Mouse (Mus musculus) CH12.LX (cell line): ENCODE results near the gene Dusp22. TPM values are rescaled to one million over a fixed set of nuclear protein-coding genes. Genes with fewer than 3 reads are reported as not detected.

Experiments used
- DNase-seq: peaks from one replicate; pipeline ENCODE4 v3.0.0-alpha.2; 2013; ENCODE audit errors: extremely low read depth
- H3K27ac ChIP-seq: 2 replicates; pipeline ENCODE4 v1.5.1; 2012; ENCODE audit warnings: low read depth, mild to moderate bottlenecking, control low read depth, moderate library complexity; ENCODE audit not compliant: insufficient read depth
- H3K27me3 ChIP-seq: replicated peaks from 2 replicates; pipeline ENCODE3; 2012; ENCODE audit warnings: inconsistent platforms
- H3K36me3 ChIP-seq, 2 experiments: replicated peaks in 1 of 2; 2 replicates each; pipeline versions ENCODE3 to v1.6.1; 2012; ENCODE audit warnings: inconsistent platforms in 1 of 2, low read length in 1 of 2, mild to moderate bottlenecking in 1 of 2, mixed read lengths in 1 of 2, moderate library complexity in 1 of 2; ENCODE audit not compliant: control insufficient read depth in 1 of 2, insufficient read depth in 1 of 2
- H3K4me1 ChIP-seq, 2 experiments: 2 replicates each; pipeline ENCODE4 v1.6.1; 2012; ENCODE audit warnings: inconsistent platforms in 1 of 2, moderate library complexity in 1 of 2; ENCODE audit not compliant: insufficient read depth in 2 of 2, control insufficient read depth in 1 of 2
- H3K4me2 ChIP-seq: 2 replicates; pipeline ENCODE4 v1.6.1; 2012; ENCODE audit warnings: low read depth, mild to moderate bottlenecking, control low read depth; ENCODE audit not compliant: poor library complexity, insufficient read depth, severe bottlenecking
- H3K4me3 ChIP-seq, 3 experiments: fragments of 150-350 bp in 1 of 3; sonication (generic) in 1 of 3; replicated peaks in 1 of 3; 2 replicates each; pipeline versions ENCODE3 to v1.5.1; 2011 to 2012; ENCODE audit warnings: low read depth in 2 of 3, low read length in 2 of 3, mild to moderate bottlenecking in 2 of 3, moderate library complexity in 2 of 3, control low read depth in 1 of 3, improper control_type of control experiment in 1 of 3, inconsistent platforms in 1 of 3, mixed read lengths in 1 of 3; ENCODE audit not compliant: poor library complexity in 1 of 3
- H3K79me2 ChIP-seq: replicated peaks from 2 replicates; pipeline ENCODE4 v1.6.1; 2012; ENCODE audit warnings: mild to moderate bottlenecking, moderate library complexity; ENCODE audit not compliant: control insufficient read depth, poor library complexity, insufficient read depth, severe bottlenecking; ENCODE audit errors: extremely low read depth
- H3K9ac ChIP-seq: 2 replicates; pipeline ENCODE4 v1.6.1; 2012; ENCODE audit warnings: low read depth, mild to moderate bottlenecking, control low read depth, moderate library complexity; ENCODE audit not compliant: insufficient read depth
- H3K9me3 ChIP-seq: replicated peaks from 2 replicates; pipeline ENCODE3; 2012; ENCODE audit warnings: low read length, inconsistent platforms, mixed read lengths
- BHLHE40 ChIP-seq: IDR thresholded peaks from 2 replicates; pipeline ENCODE4 v1.6.1; 2011; ENCODE audit warnings: mild to moderate bottlenecking, low read depth, low read length, improper control_type of control experiment
- CHD2 ChIP-seq: IDR thresholded peaks from 2 replicates; pipeline ENCODE4 v1.6.1; 2011; ENCODE audit warnings: low read length, improper control_type of control experiment
- CTCF ChIP-seq, 2 experiments: IDR thresholded peaks in 1 of 2; conservative IDR thresholded peaks in 1 of 2; 2 replicates each; pipeline ENCODE4 v1.5.1; 2011 to 2012; ENCODE audit warnings: low read depth in 2 of 2, low read length in 2 of 2, improper control_type of control experiment in 1 of 2, inconsistent platforms in 1 of 2, mild to moderate bottlenecking in 1 of 2, moderate library complexity in 1 of 2
- E2F4 ChIP-seq: IDR thresholded peaks from 2 replicates; pipeline ENCODE4 v1.6.1; 2011; ENCODE audit warnings: low read depth, low read length, improper control_type of control experiment; ENCODE audit not compliant: insufficient replicate concordance
- ELF1 ChIP-seq: IDR thresholded peaks from 2 replicates; pipeline ENCODE4 v1.6.1; 2014; ENCODE audit warnings: low read depth, mild to moderate bottlenecking, inconsistent platforms, low read length, improper control_type of control experiment
- EP300 ChIP-seq: IDR thresholded peaks from 2 replicates; pipeline ENCODE4 v1.6.1; 2011; ENCODE audit warnings: low read length, improper control_type of control experiment
- GABPA ChIP-seq: IDR thresholded peaks from 2 replicates; pipeline ENCODE4 v1.6.1; 2012; ENCODE audit warnings: low read depth, low read length, improper control_type of control experiment, inconsistent platforms; ENCODE audit not compliant: insufficient replicate concordance
- HCFC1 ChIP-seq: IDR thresholded peaks from 2 replicates; pipeline ENCODE4 v1.6.1; 2012; ENCODE audit warnings: low read depth, mild to moderate bottlenecking, inconsistent platforms, low read length, improper control_type of control experiment
- IRF4 ChIP-seq: IDR thresholded peaks from 2 replicates; pipeline ENCODE4 v1.6.1; 2014; ENCODE audit warnings: low read depth, mild to moderate bottlenecking, inconsistent platforms, low read length, improper control_type of control experiment
- JUN ChIP-seq: IDR thresholded peaks from 2 replicates; pipeline ENCODE4 v1.6.1; 2011; ENCODE audit warnings: low read depth, mild to moderate bottlenecking, low read length, improper control_type of control experiment, moderate library complexity; ENCODE audit not compliant: insufficient read depth
- MAX ChIP-seq: IDR thresholded peaks from 2 replicates; pipeline ENCODE4 v1.6.1; 2011; ENCODE audit warnings: low read length, improper control_type of control experiment
- MAZ ChIP-seq: IDR thresholded peaks from 2 replicates; pipeline ENCODE4 v1.6.1; 2012; ENCODE audit warnings: low read depth, mild to moderate bottlenecking, inconsistent platforms, low read length, improper control_type of control experiment, moderate library complexity
- MEF2A ChIP-seq: IDR thresholded peaks from 2 replicates; pipeline ENCODE4 v1.6.1; 2014; ENCODE audit warnings: low read depth, mild to moderate bottlenecking, inconsistent platforms, low read length, improper control_type of control experiment, borderline replicate concordance
- MXI1 ChIP-seq: IDR thresholded peaks from 2 replicates; pipeline ENCODE4 v1.6.1; 2011; ENCODE audit warnings: mild to moderate bottlenecking, low read depth, low read length, improper control_type of control experiment
- MYC ChIP-seq: IDR thresholded peaks from 2 replicates; pipeline ENCODE4 v1.6.1; 2011; ENCODE audit warnings: low read depth, mild to moderate bottlenecking, improper control_type of control experiment, low read length
- NRF1 ChIP-seq: IDR thresholded peaks from 2 replicates; pipeline ENCODE4 v1.6.1; 2014; ENCODE audit warnings: low read depth, mild to moderate bottlenecking, inconsistent platforms, low read length, improper control_type of control experiment, moderate library complexity
- SMC3 ChIP-seq: IDR thresholded peaks from 2 replicates; pipeline ENCODE4 v1.6.1; 2011; ENCODE audit warnings: low read depth, low read length, improper control_type of control experiment
- TBP ChIP-seq: conservative IDR thresholded peaks from 2 replicates; pipeline ENCODE4 v1.6.1; 2011; ENCODE audit warnings: low read depth, low read length, improper control_type of control experiment
- UBTF ChIP-seq: IDR thresholded peaks from 2 replicates; pipeline ENCODE4 v1.6.1; 2012; ENCODE audit warnings: low read depth, mild to moderate bottlenecking, inconsistent platforms, low read length, improper control_type of control experiment, moderate library complexity
- USF2 ChIP-seq: conservative IDR thresholded peaks from 2 replicates; pipeline ENCODE4 v1.6.1; 2011; ENCODE audit warnings: low read depth, low read length, improper control_type of control experiment
- ZC3H11A ChIP-seq: IDR thresholded peaks from 2 replicates; pipeline ENCODE4 v1.6.1; 2012; ENCODE audit warnings: low read depth, mild to moderate bottlenecking, inconsistent platforms, low read length, improper control_type of control experiment
- ZKSCAN1 ChIP-seq: IDR thresholded peaks from 2 replicates; pipeline ENCODE4 v1.6.1; 2012; ENCODE audit warnings: low read depth, inconsistent platforms, low read length, improper control_type of control experiment, borderline replicate concordance
- ZNF384 ChIP-seq: IDR thresholded peaks from 2 replicates; pipeline ENCODE4 v1.6.1; 2012; ENCODE audit warnings: low read depth, low read length, improper control_type of control experiment, inconsistent platforms
- dilution Hi-C: fragments of 300-500 bp; cut with MboI; formaldehyde crosslinking; loops from 2 replicates; pipeline ENCODE4 v1.14.3; 2020; ENCODE audit warnings: low sequenced_read_pairs; ENCODE audit not compliant: extremely low pct_unique_long_range_greater_than_20kb, extremely low pct_ligation_motif_present
- in situ Hi-C: fragments of 300-500 bp; cut with MboI; formaldehyde crosslinking; loops from 3 replicates; pipeline ENCODE4 v1.14.3; 2019; ENCODE audit warnings: low sequenced_read_pairs, low pct_ligation_motif_present, low pct_unique_long_range_greater_than_20kb, mixed read lengths
- polyA plus RNA-seq: library from polyadenylated mRNA; unstranded; fragments of >175 nt; gene quantifications from 2 replicates; pipeline ENCODE4 v1.2.1, GENCODE M21; 2012; ENCODE audit warnings: low read depth; ENCODE audit not compliant: insufficient read length
- total RNA-seq, 2 experiments: library from RNA; depleted of rRNA; stranded (reverse); fragments of 300-350 nt in 1 of 2; fragments of >200 nt in 1 of 2; gene quantifications; 2 replicates each; pipeline ENCODE4 v1.2.3; 2012 to 2014

Dusp22 gene
- total and polyA plus RNA-seq, 3 experiments = 18.0 to 28.7 (median 22.5) TPM

DNA sequence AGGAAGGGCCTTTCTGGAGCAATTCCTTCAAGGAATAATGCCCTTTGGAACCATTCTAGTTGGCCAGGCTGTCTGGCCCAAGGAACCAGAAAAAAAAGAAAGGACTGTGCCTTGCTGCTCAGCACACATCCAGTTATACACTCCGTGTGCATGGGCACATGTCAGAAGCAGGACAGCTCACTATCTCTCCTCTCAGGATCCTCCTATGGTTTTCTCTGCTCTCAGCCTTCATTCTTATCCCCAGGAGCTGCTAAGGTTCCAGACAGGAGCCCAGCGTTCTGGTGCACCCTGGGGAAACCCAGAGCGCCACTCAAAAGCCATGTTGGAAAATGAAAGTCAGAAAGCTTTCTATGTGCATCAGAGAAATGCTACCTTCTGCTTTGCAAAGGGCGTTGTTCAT lies 55.8 kb downstream of the Dusp22 start (continued):
- TF ChIP-seq MYC = no peak
- TF ChIP-seq IRF4 = no peak
- no peak for TF ChIP-seq USF2
- TF ChIP-seq MEF2A = no peak
- peak; percentile 45; the same call in 1 of the 2 replicates for TF ChIP-seq MAX
- TF ChIP-seq ZNF384 = 0 out of 2 replicates have a peak, but pooled peaks have one; percentile 27
- TF ChIP-seq, all 38 proteins: peak for 10

DNA sequence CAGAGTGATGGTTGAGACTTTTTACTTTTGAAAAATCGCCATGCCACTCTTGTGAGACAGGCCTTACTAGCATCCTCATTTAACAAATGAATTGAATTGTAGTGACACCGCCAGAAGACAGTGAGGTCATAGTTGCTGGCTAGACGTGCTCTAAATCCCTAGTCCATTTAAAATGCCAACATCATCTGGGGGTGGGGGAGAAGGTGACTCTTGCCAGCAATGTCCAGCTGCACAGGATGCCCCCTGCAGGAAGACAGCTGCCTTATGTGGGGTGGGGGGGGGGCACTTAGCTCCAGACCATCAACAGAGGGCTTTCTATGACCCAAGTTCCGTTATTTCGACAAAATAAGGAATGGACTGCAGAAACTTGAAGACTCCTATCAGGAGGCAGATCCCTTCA lies 56.8 kb downstream of the Dusp22 start:
- Histone ChIP-seq H3K79me2 (no peaks in the 10 kb centered on the region), H3K27ac (peak overlapping the region; percentile 89), H3K9me3 (no peaks in the 10 kb centered on the region), H3K27me3 (no peaks in the 10 kb centered on the region), H3K36me3 (peaks cover 6 to 11% of the 10 kb centered on the region in 2 experiments), H3K4me2 (no peak overlapping the region), H3K4me3 (no peak overlapping the region), H3K9ac (no peak overlapping the region), H3K4me1 (peaks cover 60 to 96% of the 10 kb centered on the region in 2 experiments)
- in situ Hi-C loops = loop anchor here (5.0 to 10.0 kb wide), 2 partner anchors 36 to 112 kb away; no protein-coding TSS in a partner anchor
- TF ChIP-seq CTCF (conservative IDR thresholded peaks at IDR 0.05 in 1 of 2, IDR thresholded peaks at IDR 0.05 in 1 of 2; ENCODE audit: low read depth in 2 of 2, low read length in 2 of 2) (peak in 1 of 2 experiments; percentile 38; a peak in 2 of 4 replicates), CHD2 (no peak), SMC3 (peak; percentile 30; the same call in 1 of the 2 replicates)
- dilution Hi-C loops = no loop called here
- no peak for DNase-seq

- Histone ChIP-seq H3K9me3 (no peaks in the 10 kb centered on the region), H3K4me1 (peaks cover 50 to 93% of the 10 kb centered on the region in 2 experiments), H3K27me3 (no peaks in the 10 kb centered on the region), H3K36me3 (no peaks in the 10 kb centered on the region), H3K4me2 (no peak overlapping the region), H3K9ac (no peak overlapping the region)
- no peak for TF ChIP-seq ZKSCAN1
- TF ChIP-seq, all 38 proteins: peak for 0
- dilution Hi-C loops = no loop called here
- in situ Hi-C loops = no loop called here
- Histone ChIP-seq H3K27ac (peak overlapping the region; percentile 31; the same call in 1 of the 2 replicates), H3K79me2 (no peaks in the 10 kb centered on the region), H3K4me3 (no peak overlapping the region)
- no peak for DNase-seq
These were observed 62.8 kb downstream of the Dusp22 start for GRCm38 (mm10) chr13:30722601-30723000.

- peaks cover 55 to 94% of the 10 kb centered on the region in 2 experiments for H3K4me1 ChIP-seq
- dilution Hi-C loops (no loop called here), in situ Hi-C loops (no loop called here)
- H3K9ac ChIP-seq = peak overlapping the region; percentile 23; the same call in 1 of the 2 replicates
- TF ChIP-seq E2F4 (no peak), NRF1 (no peak), ELF1 (no peak), UBTF (no peak), EP300 (no peak), ZC3H11A (no peak), GABPA (no peak), JUN (no peak), MXI1 (no peak), BHLHE40 (no peak), ZNF384 (no peak), HCFC1 (no peak), MAZ (no peak), TBP (no peak)
- H3K4me3 ChIP-seq = no peak overlapping the region
- no peaks in the 10 kb centered on the region for H3K36me3 ChIP-seq
- H3K9me3 ChIP-seq = no peaks in the 10 kb centered on the region
- peak overlapping the region; percentile 83 for H3K27ac ChIP-seq
- DNase-seq = no peak
- no peaks in the 10 kb centered on the region for H3K27me3 ChIP-seq
- peak overlapping the region; percentile 64; the same call in 1 of the 2 replicates for H3K4me2 ChIP-seq
- no peaks in the 10 kb centered on the region for H3K79me2 ChIP-seq
These were observed 63.5 kb downstream of the Dusp22 start for GRCm38 (mm10) chr13:30723258-30723657.
